Mouse (Mus musculus) G1E (cell line): ENCODE measurements around the gene Phf1. TPM values are rescaled to one million over a fixed set of nuclear protein-coding genes. Genes with fewer than 3 reads are reported as not detected.

Experiments used
- ATAC-seq: 2 replicates; pipeline ENCODE4 v1.8.0; 2016; ENCODE audit warnings: mild to moderate bottlenecking; ENCODE audit not compliant: insufficient number of reproducible peaks, poor library complexity, low FRiP score, severe bottlenecking; ENCODE audit errors: extremely low read depth
- DNase-seq: peaks from one replicate; pipeline ENCODE4 v3.0.0; 2012; ENCODE audit warnings: low spot score
- H3K27me3 ChIP-seq: 2 replicates; pipeline ENCODE4 v1.6.1; 2012; ENCODE audit warnings: mild to moderate bottlenecking, low read length, inconsistent platforms; ENCODE audit not compliant: insufficient read depth
- H3K36me3 ChIP-seq: replicated peaks from 2 replicates; pipeline ENCODE3; 2012; ENCODE audit warnings: mild to moderate bottlenecking, inconsistent platforms
- H3K4me1 ChIP-seq: 2 replicates; pipeline ENCODE4 v1.6.1; 2012; ENCODE audit warnings: low read depth, low read length, inconsistent platforms, mixed read lengths; ENCODE audit not compliant: insufficient read depth
- H3K4me3 ChIP-seq: 2 replicates; pipeline ENCODE4 v1.5.1; 2012; ENCODE audit warnings: low read depth, mild to moderate bottlenecking, inconsistent platforms, low read length, moderate library complexity, mixed read lengths
- H3K9me3 ChIP-seq: replicated peaks from 2 replicates; pipeline ENCODE4 v1.6.1; 2012; ENCODE audit warnings: inconsistent platforms
- CTCF ChIP-seq: IDR thresholded peaks from 2 replicates; pipeline ENCODE4 v1.5.1; 2012; ENCODE audit warnings: low read depth, low read length, inconsistent platforms, mixed read lengths
- GATA1 ChIP-seq: IDR thresholded peaks from 2 replicates; pipeline ENCODE4 v1.6.1; 2012; ENCODE audit warnings: borderline replicate concordance, low read length, inconsistent platforms, mixed read lengths
- GATA2 ChIP-seq: IDR thresholded peaks from 2 replicates; pipeline ENCODE4 v1.6.1; 2012; ENCODE audit warnings: low read depth, low read length, inconsistent platforms, borderline replicate concordance
- POLR2AphosphoS5 ChIP-seq: IDR thresholded peaks from 2 replicates; pipeline ENCODE4 v1.6.1; 2012; ENCODE audit warnings: low read depth, low read length, inconsistent platforms; ENCODE audit not compliant: insufficient replicate concordance
- TAL1 ChIP-seq: conservative IDR thresholded peaks from 2 replicates; pipeline ENCODE4 v1.6.1; 2012; ENCODE audit warnings: low read depth, low read length, inconsistent platforms, mixed read lengths
- polyA plus RNA-seq: library from polyadenylated mRNA; stranded (reverse); fragments of >175 nt; gene quantifications from 2 replicates; pipeline ENCODE4 v1.2.3, GENCODE M21; 2012
- total RNA-seq, 2 experiments: library from RNA; stranded (forward) in 1 of 2; stranded (reverse) in 1 of 2; fragments of 200-1000 nt in 1 of 2; fragments of >200 nt in 1 of 2; fragmentation: Nextera tagmentation in 1 of 2; gene quantifications; 2 replicates each; pipeline ENCODE4 v1.2.3; 2014 to 2017

Phf1 gene
- total and polyA plus RNA-seq, 3 experiments: 7.3 to 21.6 (median 8.4) TPM

GRCm38 (mm10) chr17:26939178-26939972 lies 6.5 kb downstream of the Phf1 start, which contains the start of gene Cuta:
Gene Cuta (minus strand): TSS chr17:26939569.
- peak within 1 kb of the TSS; percentile 82 for H3K4me3 ChIP-seq
- TF ChIP-seq GATA2 (no peak), POLR2AphosphoS5 (no peak), CTCF (no peak), TAL1 (no peak), GATA1 (no peak)
- H3K27me3 ChIP-seq: no peaks in the 10 kb centered on the region; the same call in 1 of the 2 replicates
- peaks cover 80% of the 10 kb centered on the region for H3K4me1 ChIP-seq
- H3K36me3 ChIP-seq: peaks cover 43% of the 10 kb centered on the region
- H3K9me3 ChIP-seq: no peaks in the 10 kb centered on the region
- DNase-seq (peak; percentile 96), ATAC-seq (peak; percentile 73)

GRCm38 (mm10) chr17:26939973-26940300 lies 7.1 kb downstream of the Phf1 start:
- Histone ChIP-seq H3K9me3 (no peaks in the 10 kb centered on the region), H3K4me1 (peaks cover 79% of the 10 kb centered on the region), H3K4me3 (peak overlapping the region; percentile 82), H3K36me3 (peaks cover 43% of the 10 kb centered on the region), H3K27me3 (no peaks in the 10 kb centered on the region; the same call in 1 of the 2 replicates)
- DNase-seq (no peak), ATAC-seq (no peak)
- no peak for TF ChIP-seq GATA2
- TF ChIP-seq POLR2AphosphoS5: no peak
- TF ChIP-seq TAL1: no peak
- no peak for TF ChIP-seq GATA1
- TF ChIP-seq CTCF: no peak

- ATAC-seq: 0 out of 2 replicates have a peak, but pooled peaks have one; percentile 4
- peak within 1 kb of the TSS; percentile 82 for H3K4me3 ChIP-seq
- H3K27me3 ChIP-seq: no peaks in the 10 kb centered on the region; the same call in 1 of the 2 replicates
- no peak for TF ChIP-seq GATA1
- no peak for TF ChIP-seq GATA2
- TF ChIP-seq CTCF: no peak
- TF ChIP-seq TAL1: no peak
- TF ChIP-seq POLR2AphosphoS5: no peak
- peaks cover 69% of the 10 kb centered on the region for H3K4me1 ChIP-seq
- H3K36me3 ChIP-seq: peaks cover 41% of the 10 kb centered on the region
- H3K9me3 ChIP-seq: no peaks in the 10 kb centered on the region
- no peak for DNase-seq
Measured at GRCm38 (mm10) chr17:26941031-26941789, 8.4 kb downstream of the Phf1 start, which contains the start of gene Syngap1. Gene Syngap1 (plus strand): TSS chr17:26941253.

GRCm38 (mm10) chr17:26941841-26942570 lies 9.2 kb downstream of the Phf1 start:
- no peaks in the 10 kb centered on the region; the same call in none of the 2 replicates for H3K27me3 ChIP-seq
- TF ChIP-seq CTCF (no peak), GATA1 (no peak), TAL1 (no peak), GATA2 (no peak), POLR2AphosphoS5 (no peak)
- ATAC-seq: no peak
- DNase-seq: no peak
- peaks cover 40% of the 10 kb centered on the region for H3K36me3 ChIP-seq
- H3K4me3 ChIP-seq: peak overlapping the region; percentile 68
- H3K4me1 ChIP-seq: peaks cover 65% of the 10 kb centered on the region
- H3K9me3 ChIP-seq: no peaks in the 10 kb centered on the region

GRCm38 (mm10) chr17:26945824-26946495 lies 13.1 kb downstream of the Phf1 start:
- DNase-seq: no peak
- no peak overlapping the region for H3K4me3 ChIP-seq

More at GRCm38 (mm10) chr17:26945824-26946495, 13.1 kb downstream of the Phf1 start:
- H3K4me1 ChIP-seq: peaks cover 66% of the 10 kb centered on the region
- no peak for TF ChIP-seq GATA2
- no peak for TF ChIP-seq TAL1
- TF ChIP-seq GATA1: no peak
- TF ChIP-seq POLR2AphosphoS5: no peak
- TF ChIP-seq CTCF: no peak
- ATAC-seq: no peak
- peaks cover 13% of the 10 kb centered on the region for H3K27me3 ChIP-seq
- no peaks in the 10 kb centered on the region for H3K9me3 ChIP-seq
- peaks cover 37% of the 10 kb centered on the region for H3K36me3 ChIP-seq
